21 mouse cellular contexts compared by ENCODE assay signal in the genomic region with DNA sequence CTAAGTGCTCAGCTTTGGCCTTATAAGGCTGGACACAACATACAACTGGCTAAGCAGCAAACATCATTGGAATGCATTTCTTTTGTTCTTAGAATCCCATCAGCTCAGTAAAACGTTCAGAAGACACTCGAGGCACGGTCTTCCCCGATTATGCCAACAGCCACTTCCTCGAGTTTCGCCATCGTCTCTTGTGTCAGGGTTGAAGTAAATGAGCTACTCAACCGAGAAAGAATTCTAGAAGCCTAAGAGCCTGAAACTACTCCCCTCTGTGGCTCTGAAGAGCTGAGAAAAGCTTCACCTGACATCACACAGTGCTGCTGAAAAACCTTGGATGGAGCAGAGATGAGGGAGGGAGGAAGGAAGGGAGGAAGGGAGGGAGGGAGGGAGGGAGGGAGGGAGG. TPM values are rescaled to one million over a fixed set of nuclear protein-coding genes. Genes with fewer than 3 reads are reported as not detected.
DNase-seq lines count a peak whose midpoint lies in the region; ATAC-seq lines count a peak whose summit lies in the region.
"Had no signal": no experiment of that assay in that cellular context is flagged by ENCODE, and none has a peak within 500 bp of the region (broad histone marks: within the 10 kb centered on the region; RNA-seq: fewer than 3 reads in every experiment).

No protein-coding gene starts in this region.

- H3K27ac ChIP-seq in hindbrain, embryonic 10.5 days, result peak overlapping the region; percentile 51
- H3K27ac ChIP-seq in hindbrain, embryonic 16.5 days (ENCODE audit: low read depth, low read length), result no peak overlapping the region
- peak overlapping the region; percentile 60 for H3K27ac ChIP-seq in lung, embryonic 16.5 days (ENCODE audit: low read length)
- H3K27ac ChIP-seq: heart, embryonic 13.5 days; hindbrain, embryonic 15.5 days; left cerebral cortex, adult 2 months had no signal

- H3K4me3 ChIP-seq in hindbrain, embryonic 10.5 days, result no peak overlapping the region
- H3K4me3 ChIP-seq in hindbrain, embryonic 16.5 days (ENCODE audit: low read length), result no peak overlapping the region
- no peak overlapping the region for H3K4me3 ChIP-seq in lung, embryonic 16.5 days (ENCODE audit: low read length)
- H3K4me3 ChIP-seq: heart, embryonic 13.5 days; hindbrain, embryonic 15.5 days; left cerebral cortex, adult 2 months had no signal

- H3K4me1 ChIP-seq in hindbrain, embryonic 10.5 days (replicated peaks), result peaks cover 72% of the 10 kb centered on the region
- no peaks in the 10 kb centered on the region for H3K4me1 ChIP-seq in hindbrain, embryonic 16.5 days (ENCODE audit: control insufficient read depth, insufficient read depth, low read depth, low read length)
- H3K4me1 ChIP-seq in lung, embryonic 16.5 days (replicated peaks; ENCODE audit: control insufficient read depth, insufficient read depth, low read length), result peaks cover 50% of the 10 kb centered on the region

- no peaks in the 10 kb centered on the region; the same call in 1 of the 2 replicates for H3K27me3 ChIP-seq in hindbrain, embryonic 10.5 days (ENCODE audit: insufficient read depth, poor library complexity, severe bottlenecking)
- H3K27me3 ChIP-seq in hindbrain, embryonic 16.5 days (replicated peaks; ENCODE audit: control insufficient read depth, insufficient read depth, low read length), result no peaks in the 10 kb centered on the region
- H3K27me3 ChIP-seq in lung, embryonic 16.5 days (ENCODE audit: control insufficient read depth, insufficient read depth, low read depth, low read length), result no peaks in the 10 kb centered on the region
- H3K27me3 ChIP-seq: hindbrain, embryonic 15.5 days had no signal

- no peak overlapping the region for H3K9ac ChIP-seq in hindbrain, embryonic 16.5 days (ENCODE audit: low read depth, low read length)
- H3K9ac ChIP-seq in lung, embryonic 16.5 days (ENCODE audit: low read length), result no peak overlapping the region
- H3K9ac ChIP-seq: heart, embryonic 13.5 days; hindbrain, embryonic 15.5 days; lung, embryonic 14.5 days had no signal

- DNase-seq in hindbrain, embryonic 10.5 days (ENCODE audit: low spot score), result no peak
- DNase-seq in retina, postnatal 1 day, result peak; percentile 32
- no peak for DNase-seq in retina, embryonic 14.5 days (ENCODE audit: low spot score)
- no peak for DNase-seq in frontal cortex, postnatal 10 days (ENCODE audit: low spot score in 2 of 2)
- DNase-seq: adrenal gland, adult 8-10 months; B cell, adult 2 months; cerebellum, adult 8-10 months; kidney, postnatal 25 days; left cerebral cortex, postnatal 4 days; lung, embryonic 14.5 days; right cerebral cortex, adult 18-20 months had no signal

- no peaks in the 10 kb centered on the region for H3K9me3 ChIP-seq in hindbrain, embryonic 10.5 days
- H3K9me3 ChIP-seq in hindbrain, embryonic 16.5 days (ENCODE audit: control insufficient read depth, low read length), result no peaks in the 10 kb centered on the region
- no peaks in the 10 kb centered on the region for H3K9me3 ChIP-seq in lung, embryonic 16.5 days (ENCODE audit: control insufficient read depth, low read length)
- H3K9me3 ChIP-seq: heart, embryonic 13.5 days; hindbrain, embryonic 15.5 days had no signal

- no peak overlapping the region for H3K4me2 ChIP-seq in hindbrain, embryonic 16.5 days (ENCODE audit: low read length)
- no peak overlapping the region for H3K4me2 ChIP-seq in lung, embryonic 16.5 days (ENCODE audit: low read depth, low read length)
- H3K4me2 ChIP-seq: heart, embryonic 13.5 days; hindbrain, embryonic 15.5 days; liver, embryonic 11.5 days; lung, embryonic 14.5 days; midbrain, embryonic 11.5 days had no signal

- no peaks in the 10 kb centered on the region for H3K36me3 ChIP-seq in hindbrain, embryonic 10.5 days
- H3K36me3 ChIP-seq in hindbrain, embryonic 16.5 days (ENCODE audit: control insufficient read depth, insufficient read depth, low read length), result no peaks in the 10 kb centered on the region
- no peaks in the 10 kb centered on the region for H3K36me3 ChIP-seq in lung, embryonic 16.5 days (ENCODE audit: control insufficient read depth, insufficient read depth, low read length)
- H3K36me3 ChIP-seq: heart, embryonic 13.5 days; hindbrain, embryonic 15.5 days had no signal

- ATAC-seq in hindbrain, embryonic 16.5 days, result no peak
- no peak for ATAC-seq in lung, embryonic 16.5 days (ENCODE audit: low read depth)
- ATAC-seq in megakaryocyte, adult 5-6 weeks (ENCODE audit: poor library complexity, severe bottlenecking), result no peak
- ATAC-seq: forebrain, embryonic 14.5 days; intestine, embryonic 16.5 days had no signal

- WGBS in hindbrain, embryonic 10.5 days, result 76% methylated on average over 8 of the region's 8 CpGs
- 63% methylated on average over 8 of the region's 8 CpGs for WGBS in hindbrain, embryonic 16.5 days
- WGBS in lung, embryonic 16.5 days, result 47% methylated on average over 8 of the region's 8 CpGs

RNA-seq across cellular contexts. Expression of gene Errfi1, which starts 32.3 kb away (rescaled TPM):
- polyA plus RNA-seq in hindbrain, embryonic 10.5 days (2016; fragmentation: Nextera tagmentation; extraction: Ambion mirVana), result 29.7 and 32.1 TPM in 2 replicates
- 27.2 and 32.1 TPM in 2 replicates for polyA plus RNA-seq in hindbrain, embryonic 16.5 days (2015; fragmentation: Nextera tagmentation; extraction: Ambion mirVana)
- 44.3 and 46.3 TPM in 2 replicates for polyA plus RNA-seq in lung, embryonic 16.5 days (2015; fragmentation: Nextera tagmentation; extraction: Ambion mirVana)
- 1.8 and 3.7 TPM in 2 replicates for total RNA-seq in megakaryocyte, adult 5-6 weeks (2015)
- total RNA-seq in megakaryocyte, adult 5-6 weeks (2017), result 2.3 and 3.4 TPM in 2 replicates
